Mouse (Mus musculus): Measurements from ENCODE around the gene Trim9. TPM values are rescaled to one million over a fixed set of nuclear protein-coding genes. Genes with fewer than 3 reads are reported as not detected.

Trim9 gene
- total RNA-seq, 2 experiments from 2014 or later, result 0.54 to 0.59 TPM

DNA sequence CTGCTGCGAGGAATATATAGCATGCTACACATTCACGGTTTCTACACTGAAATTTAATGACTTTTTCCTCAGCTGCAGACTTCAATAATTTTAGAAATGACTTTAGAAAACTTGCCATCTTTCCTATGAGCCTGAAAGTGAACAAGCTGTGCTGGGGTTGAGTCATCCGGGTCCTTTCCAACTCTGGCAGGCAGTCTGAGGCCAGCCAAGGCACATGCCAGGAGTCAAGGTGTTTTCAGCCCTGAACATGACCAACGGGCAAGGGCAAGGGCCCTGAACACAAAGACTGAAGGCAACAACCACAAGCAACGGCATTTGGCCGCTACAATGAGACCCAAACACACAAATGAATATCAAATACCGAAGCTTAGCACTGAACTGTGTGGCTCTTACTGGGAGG is 21.6 kb downstream of the Trim9 start:
- no peak for DNase-seq

- DNase-seq, result no peak
Measured at GRCm38 (mm10) chr12:70322790-70323189, 24.6 kb downstream of the Trim9 start.

GRCm38 (mm10) chr12:70316147-70316546 is 31.3 kb downstream of the Trim9 start:
- no peak for DNase-seq

DNA sequence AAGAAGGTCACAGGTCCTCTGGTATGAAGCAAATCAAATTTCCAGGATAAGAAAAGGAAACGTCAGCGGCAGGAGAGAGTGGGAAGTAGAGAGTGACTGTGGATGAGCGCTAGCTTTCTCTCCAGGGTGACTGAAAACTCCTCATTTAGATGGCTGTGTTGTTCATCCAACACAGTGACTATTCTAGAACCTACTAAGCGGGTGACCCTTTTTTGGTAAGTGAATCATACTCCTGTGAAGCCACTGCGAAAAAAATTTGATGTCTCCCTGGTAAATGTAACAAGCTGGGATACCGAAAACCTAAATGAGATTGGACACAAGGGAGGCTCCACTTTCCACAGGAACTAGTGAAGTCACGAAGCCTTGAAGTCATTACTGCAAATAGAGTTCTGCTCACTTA is 39.5 kb downstream of the Trim9 start:
- no peak for DNase-seq

GRCm38 (mm10) chr12:70307062-70307461 is 40.4 kb downstream of the Trim9 start:
- DNase-seq, result no peak

DNA sequence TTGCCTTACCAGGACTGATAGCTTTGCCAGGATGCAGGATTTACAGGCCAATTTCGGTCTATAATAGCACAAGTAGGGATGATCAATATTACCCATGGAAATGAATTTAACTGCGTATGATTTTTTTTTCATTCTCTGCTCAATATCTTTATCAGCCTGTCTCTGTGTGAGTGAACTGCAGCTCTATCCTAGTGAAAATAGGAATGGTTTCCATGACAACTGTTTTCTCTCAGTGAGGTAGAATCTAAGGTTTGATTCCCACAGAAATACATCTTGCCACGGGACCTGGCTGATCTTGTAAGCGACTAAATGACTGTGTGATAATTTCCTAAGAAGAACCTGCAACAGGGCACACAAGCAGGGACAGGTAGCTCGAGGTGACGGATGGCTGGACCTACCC is 43.4 kb downstream of the Trim9 start:
- DNase-seq, result no peak

DNA sequence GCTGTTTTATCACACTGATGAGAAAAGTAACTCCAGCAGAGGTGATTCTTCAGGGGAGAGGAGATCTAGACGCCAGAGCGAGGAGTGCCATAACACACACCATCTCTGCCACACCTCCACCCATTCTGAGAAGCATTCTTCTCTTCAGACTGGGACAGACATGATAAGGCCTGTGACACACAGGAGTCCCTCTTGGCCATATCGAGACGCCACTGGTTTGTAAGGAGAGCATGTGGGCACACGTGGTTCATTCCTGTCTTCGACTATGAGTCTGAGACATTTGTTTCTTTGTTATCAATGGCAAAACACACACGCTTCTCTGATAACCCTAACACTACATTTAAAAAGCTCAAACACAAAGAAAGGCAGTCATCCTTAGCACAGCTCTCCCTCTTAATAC is 43.9 kb downstream of the Trim9 start:
- DNase-seq, result no peak

DNA sequence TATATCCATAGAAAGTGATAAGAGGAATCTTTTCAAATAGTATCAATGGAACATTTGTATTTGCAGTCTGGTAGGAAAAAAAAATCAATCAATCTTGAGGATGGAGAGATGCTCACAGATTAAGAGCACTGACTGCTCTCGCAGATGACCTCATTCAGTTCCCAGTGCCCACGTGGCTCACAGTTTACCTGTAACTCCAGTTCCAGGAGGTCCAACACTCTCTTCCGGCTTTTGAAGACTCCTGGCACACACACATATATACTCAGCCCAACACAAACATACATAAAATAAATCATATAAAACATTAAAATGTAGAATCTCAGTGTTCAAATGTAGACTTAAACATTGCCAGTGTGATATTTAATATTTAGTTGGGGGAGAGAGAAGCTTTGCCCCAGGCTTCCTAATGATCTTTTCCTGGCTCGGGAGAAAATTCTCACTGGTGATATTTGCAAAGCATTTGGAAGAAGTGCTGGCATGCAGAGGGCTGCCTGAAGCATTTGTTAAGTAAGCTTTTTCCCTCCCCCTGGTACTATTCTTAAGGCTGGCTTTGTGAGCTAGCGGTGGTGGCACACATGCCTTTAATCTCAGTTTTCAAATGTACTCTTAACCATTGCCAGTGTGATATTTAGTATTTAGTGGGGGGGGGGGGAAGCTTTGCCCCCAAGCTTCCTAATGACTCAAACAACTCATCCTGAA is 45.2 kb downstream of the Trim9 start:
- no peak for DNase-seq

GRCm38 (mm10) chr12:70293927-70294684 is 53.3 kb downstream of the Trim9 start:
- DNase-seq, result no peak

- DNase-seq, result no peak
Measured at GRCm38 (mm10) chr12:70293165-70293926, 54.1 kb downstream of the Trim9 start.

- DNase-seq, result no peak
Measured at GRCm38 (mm10) chr12:70285521-70285920, 61.9 kb downstream of the Trim9 start.

- DNase-seq, result no peak
Measured at GRCm38 (mm10) chr12:70284979-70285378, 62.4 kb downstream of the Trim9 start.

GRCm38 (mm10) chr12:70283116-70283731 is 64.2 kb downstream of the Trim9 start:
- DNase-seq, result no peak

DNA sequence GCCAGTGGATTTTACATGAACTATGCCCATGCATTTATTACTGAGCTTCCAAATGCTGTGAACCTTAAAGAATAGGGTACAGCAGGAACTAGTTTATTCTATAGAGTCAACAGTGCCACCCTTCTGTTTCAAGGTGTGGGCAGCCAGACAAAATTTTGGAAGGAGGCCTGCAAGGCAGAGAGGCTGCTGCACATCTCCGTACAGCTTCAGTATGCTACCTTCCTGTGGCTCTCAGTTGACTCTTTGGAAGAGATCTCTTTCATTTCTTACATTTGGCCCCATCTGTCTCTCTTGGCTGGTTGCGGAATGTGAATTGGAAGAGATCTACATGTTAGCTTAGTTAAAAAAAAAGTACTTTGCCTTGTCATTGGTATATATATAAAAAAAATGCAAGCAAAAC is 66.5 kb downstream of the Trim9 start:
- DNase-seq, result no peak

DNA sequence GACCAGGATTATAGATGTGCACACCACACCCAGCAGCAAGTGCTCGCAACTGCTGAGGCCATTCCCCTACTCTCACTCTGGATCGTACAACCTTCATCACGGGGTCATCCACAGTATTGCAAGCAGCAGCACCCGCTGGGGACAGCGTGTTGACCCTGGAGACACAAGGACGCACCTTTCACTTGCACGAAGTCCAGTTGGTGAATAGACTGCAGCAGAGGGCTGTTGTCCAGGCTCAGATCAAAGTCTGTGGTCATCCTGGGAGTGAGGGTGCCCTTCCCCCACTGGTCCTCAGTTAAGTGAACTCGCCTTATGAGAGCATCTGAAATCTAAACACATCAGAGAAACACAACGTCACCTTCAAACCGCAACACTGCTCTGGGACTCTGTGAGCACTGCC is 67.0 kb downstream of the Trim9 start:
- no peak for DNase-seq

DNA sequence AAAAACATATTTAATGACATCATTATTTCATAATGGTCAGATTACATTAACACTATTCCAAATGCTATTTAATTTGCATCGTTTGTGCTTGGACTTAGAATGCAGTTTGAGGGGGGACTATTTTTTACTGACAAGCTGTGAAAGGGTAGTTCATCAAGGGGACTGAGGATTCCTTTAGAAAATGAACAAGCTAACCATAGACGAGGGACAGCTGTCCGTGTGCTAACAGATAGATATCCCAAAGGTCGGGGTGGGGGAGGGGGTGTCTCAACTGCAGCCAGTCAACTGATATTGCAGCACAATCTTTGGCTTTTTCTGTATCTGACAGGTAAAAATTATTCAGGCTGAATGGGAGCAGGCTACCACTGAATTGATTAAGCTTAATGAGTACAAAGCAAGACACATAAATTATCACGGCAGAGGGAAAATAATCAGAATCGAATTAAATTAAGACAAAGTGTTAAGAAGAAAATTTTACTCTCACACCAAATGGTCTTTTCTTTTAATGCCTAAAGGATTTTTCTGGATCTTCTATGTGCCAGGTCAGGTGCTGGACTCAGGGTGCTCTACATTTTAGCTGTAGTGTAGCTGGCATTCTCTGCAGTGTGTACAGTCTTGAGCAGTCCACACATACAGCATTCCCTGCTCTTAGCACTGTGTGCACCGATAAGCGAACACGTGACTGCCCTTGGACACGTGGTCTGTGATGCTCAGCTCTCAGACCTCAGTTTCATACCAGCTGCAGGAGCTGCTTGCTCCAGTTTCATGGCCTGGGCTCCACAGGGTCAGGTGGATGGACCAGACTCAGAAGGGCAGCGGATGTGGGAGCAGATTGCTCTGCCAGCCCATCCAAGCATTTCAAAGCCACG is 70.1 kb downstream of the Trim9 start:
- no peak for DNase-seq

DNA sequence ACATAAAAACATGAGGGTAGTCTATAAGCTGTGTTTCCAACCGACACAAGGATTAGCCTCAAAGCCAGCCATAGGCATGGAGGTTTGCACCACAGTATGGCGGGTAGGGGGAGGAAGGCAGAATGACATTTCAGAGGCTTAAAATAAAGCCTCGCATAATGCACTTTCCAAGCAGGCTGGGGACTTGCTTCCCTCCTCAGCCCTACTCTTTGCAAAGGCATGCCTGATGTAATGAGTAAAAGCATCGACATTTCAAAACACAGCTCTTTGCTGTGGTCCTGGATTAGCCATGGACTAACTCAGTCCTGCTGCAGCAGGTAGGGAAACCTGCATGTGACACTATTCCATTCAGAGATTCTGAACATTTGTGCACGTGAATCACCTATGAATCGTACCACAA is 77.7 kb downstream of the Trim9 start:
- no peak for DNase-seq

- DNase-seq, result no peak
Measured at GRCm38 (mm10) chr12:70267314-70267713, 80.1 kb downstream of the Trim9 start.

DNA sequence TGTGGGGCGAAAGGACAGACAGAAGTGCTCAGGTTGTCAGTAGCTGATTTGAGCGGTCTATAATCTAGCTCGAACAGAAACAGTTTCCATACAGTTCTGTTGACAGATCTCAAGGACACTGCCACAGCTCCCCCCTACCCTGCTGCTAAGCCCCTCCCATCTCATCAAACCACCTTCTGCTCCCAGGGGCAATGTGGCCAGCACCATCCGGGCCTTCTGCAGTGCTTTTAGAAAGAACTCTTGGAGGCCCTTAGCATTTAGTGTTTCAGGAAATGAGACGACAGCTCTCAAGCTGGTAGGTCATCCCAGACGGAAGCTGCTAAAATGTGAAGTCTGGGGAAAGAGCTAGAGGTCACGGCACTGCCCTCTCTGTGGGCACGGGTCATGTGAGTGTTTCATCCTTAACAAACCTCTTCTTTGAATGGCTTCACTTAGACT is 80.9 kb downstream of the Trim9 start:
- DNase-seq, result no peak

GRCm38 (mm10) chr12:70263721-70264120 is 83.7 kb downstream of the Trim9 start:
- no peak for DNase-seq

DNA sequence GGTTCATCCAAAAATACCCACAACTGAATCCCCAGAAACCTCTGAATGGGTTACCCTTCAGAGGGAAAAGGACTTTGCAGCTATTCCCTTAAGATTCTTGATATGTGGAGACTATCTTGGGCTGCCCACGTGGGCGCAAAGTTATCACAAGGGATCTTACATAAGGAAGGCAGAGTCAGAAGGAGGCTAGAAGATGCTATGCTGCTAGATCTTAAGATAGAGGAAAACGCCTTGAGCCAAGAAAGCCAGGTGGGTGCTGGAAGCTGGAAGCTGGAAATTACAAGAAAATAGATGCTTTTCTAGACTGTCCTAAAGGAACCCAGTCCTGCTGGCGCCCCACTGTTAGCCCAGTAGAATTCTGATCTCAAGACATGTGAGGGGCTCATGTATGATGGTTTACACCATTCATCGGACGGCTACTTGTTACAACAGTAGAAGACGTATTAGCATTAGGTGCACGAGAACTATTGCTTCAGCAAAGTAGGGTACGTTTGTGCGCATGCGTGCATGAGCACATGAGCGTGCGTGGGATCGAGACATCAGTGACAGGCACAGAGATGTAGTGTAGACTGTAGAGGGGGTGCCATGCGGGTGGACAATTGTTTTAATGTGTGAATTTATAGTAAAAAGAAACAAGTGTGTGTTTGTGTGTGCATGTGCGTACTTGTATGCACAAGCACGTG is 85.0 kb downstream of the Trim9 start:
- DNase-seq, result no peak

All from gastrocnemius, postnatal 10 days (tissue).